Mouse (Mus musculus) CD4-positive, CD25-positive, alpha-beta regulatory T cell, adult 2 months (primary cell): ENCODE measurements around the gene Lsm14a.

Source experiments
- DNase-seq: peaks from one replicate; pipeline ENCODE4 v3.0.0-alpha.2; 2012; ENCODE audit warnings: low read depth, low spot score

Lsm14a gene

GRCm38 (mm10) chr7:34312786-34313442 lies 80.2 kb downstream of the Lsm14a start:
- DNase-seq: no peak

GRCm38 (mm10) chr7:34309186-34309764 lies 83.8 kb downstream of the Lsm14a start:
- DNase-seq: no peak

GRCm38 (mm10) chr7:34308586-34308985 lies 84.5 kb downstream of the Lsm14a start:
- no peak for DNase-seq

- DNase-seq: no peak
These were observed 87.7 kb downstream of the Lsm14a start for GRCm38 (mm10) chr7:34305454-34305853.

- no peak for DNase-seq
These were observed 90.5 kb downstream of the Lsm14a start for GRCm38 (mm10) chr7:34302651-34303050.

- DNase-seq: no peak
These were observed 91.2 kb downstream of the Lsm14a start for GRCm38 (mm10) chr7:34301952-34302351.

GRCm38 (mm10) chr7:34298818-34299217 lies 94.3 kb downstream of the Lsm14a start:
- no peak for DNase-seq

GRCm38 (mm10) chr7:34296124-34296523 lies 97.0 kb downstream of the Lsm14a start:
- DNase-seq: no peak
